Mouse (Mus musculus) embryonic facial prominence, embryonic 14.5 days (tissue): ENCODE results near the gene Mad1l1. TPM values are rescaled to one million over a fixed set of nuclear protein-coding genes. Genes with fewer than 3 reads are reported as not detected.

Experiments used
- ATAC-seq: fragments of 200-750 bp; cut with Nextera tagmentation; 2 replicates; pipeline ENCODE4 v1.8.0; 2017; ENCODE audit warnings: low read depth, moderate number of reproducible peaks, moderate TSS enrichment
- DNase-seq: peaks from one replicate; pipeline ENCODE4 v3.0.0-alpha.2; 2015; ENCODE audit warnings: low spot score
- H3K27ac ChIP-seq: fragments of 300-500 bp; sonication (generic); replicated peaks from 2 replicates; pipeline ENCODE4 v1.5.1; 2014; ENCODE audit warnings: low read depth, mild to moderate bottlenecking, low read length, moderate library complexity
- H3K27me3 ChIP-seq: fragments of 300-500 bp; sonication (generic); replicated peaks from 2 replicates; pipeline ENCODE4 v1.6.1; 2014; ENCODE audit warnings: low read length; ENCODE audit not compliant: control insufficient read depth, insufficient read depth
- H3K36me3 ChIP-seq: fragments of 300-500 bp; sonication (generic); 2 replicates; pipeline ENCODE4 v1.6.1; 2014; ENCODE audit warnings: low read length, mixed read lengths; ENCODE audit not compliant: control insufficient read depth, insufficient read depth
- H3K4me1 ChIP-seq: fragments of 300-500 bp; sonication (generic); 2 replicates; pipeline ENCODE4 v1.6.1; 2014; ENCODE audit warnings: antibody characterized with exemption, low read length; ENCODE audit not compliant: control insufficient read depth, insufficient read depth
- H3K4me2 ChIP-seq: fragments of 300-500 bp; sonication (generic); 2 replicates; pipeline ENCODE4 v1.6.1; 2014; ENCODE audit warnings: low read depth, mild to moderate bottlenecking, low read length, moderate library complexity, mixed read lengths
- H3K4me3 ChIP-seq: fragments of 300-500 bp; sonication (generic); 2 replicates; pipeline ENCODE4 v1.5.1; 2014; ENCODE audit warnings: low read depth, mild to moderate bottlenecking, low read length
- H3K9ac ChIP-seq: fragments of 300-500 bp; sonication (generic); 2 replicates; pipeline ENCODE4 v1.6.1; 2014; ENCODE audit warnings: low read depth, mild to moderate bottlenecking, low read length, moderate library complexity, mixed read lengths
- H3K9me3 ChIP-seq: fragments of 300-500 bp; sonication (generic); 2 replicates; pipeline ENCODE4 v1.6.1; 2016; ENCODE audit warnings: low read length; ENCODE audit not compliant: control insufficient read depth
- WGBS: fragments of 180-500 bp; shearing (Covaris S2); extraction: QIAGEN DNeasy Blood & Tissue Kit; methylation state at CpG from one replicate; pipeline ENCODE4 v1.1.7; 2014; 5-methylcytosine and 5-hydroxymethylcytosine counted together
- polyA plus RNA-seq: library from polyadenylated mRNA; unstranded; fragments of >200 nt; fragmentation: Nextera tagmentation; extraction: Ambion mirVana; gene quantifications from 2 replicates; pipeline ENCODE4 v1.2.1, GENCODE M21; 2014

Gene Mad1l1
- polyA plus RNA-seq, 1 experiment from 2014 or later, result 38.0 TPM

- H3K9ac ChIP-seq, result no peak overlapping the region
- H3K4me3 ChIP-seq, result no peak overlapping the region
- WGBS, result 49% methylated on average over 8 of the region's 10 CpGs
- no peak overlapping the region for H3K4me2 ChIP-seq
- DNase-seq (no peak), ATAC-seq (no peak)
- H3K27me3 ChIP-seq, result no peaks in the 10 kb centered on the region
- no peak overlapping the region for H3K27ac ChIP-seq
- no peaks in the 10 kb centered on the region for H3K36me3 ChIP-seq
- no peaks in the 10 kb centered on the region for H3K9me3 ChIP-seq
- peaks cover 11% of the 10 kb centered on the region; the same call in 1 of the 2 replicates for H3K4me1 ChIP-seq
Measured at GRCm38 (mm10) chr5:140178058-140178690, 143.2 kb downstream of the Mad1l1 start.

- Histone ChIP-seq H3K36me3 (no peaks in the 10 kb centered on the region), H3K9ac (no peak overlapping the region), H3K27ac (no peak overlapping the region), H3K4me2 (no peak overlapping the region), H3K27me3 (no peaks in the 10 kb centered on the region), H3K4me3 (no peak overlapping the region), H3K9me3 (no peaks in the 10 kb centered on the region), H3K4me1 (peaks cover 11% of the 10 kb centered on the region; the same call in 1 of the 2 replicates)
- WGBS, result 86% methylated on average over 8 of the region's 8 CpGs
- DNase-seq (no peak), ATAC-seq (no peak)
Measured at GRCm38 (mm10) chr5:140177582-140177981, 143.8 kb downstream of the Mad1l1 start.

GRCm38 (mm10) chr5:140176370-140176769, 145.0 kb downstream of the Mad1l1 start:
- H3K36me3 ChIP-seq, result no peaks in the 10 kb centered on the region
- H3K9me3 ChIP-seq, result no peaks in the 10 kb centered on the region
- WGBS, result 69% methylated on average over 3 of the region's 3 CpGs
- no peak overlapping the region for H3K9ac ChIP-seq
- peaks cover 11% of the 10 kb centered on the region; the same call in 1 of the 2 replicates for H3K4me1 ChIP-seq
- no peak overlapping the region for H3K27ac ChIP-seq
- no peak overlapping the region for H3K4me3 ChIP-seq
- no peaks in the 10 kb centered on the region for H3K27me3 ChIP-seq
- no peak for ATAC-seq
- no peak overlapping the region for H3K4me2 ChIP-seq
- no peak for DNase-seq

- peaks cover 11% of the 10 kb centered on the region; the same call in 1 of the 2 replicates for H3K4me1 ChIP-seq
- no peaks in the 10 kb centered on the region for H3K27me3 ChIP-seq
- WGBS, result 69% methylated on average over 12 of the region's 14 CpGs
- H3K4me3 ChIP-seq, result no peak overlapping the region
- DNase-seq, result no peak
- no peak overlapping the region for H3K4me2 ChIP-seq
- no peak for ATAC-seq
- no peaks in the 10 kb centered on the region for H3K36me3 ChIP-seq
- no peak overlapping the region for H3K27ac ChIP-seq
- no peaks in the 10 kb centered on the region for H3K9me3 ChIP-seq
- H3K9ac ChIP-seq, result no peak overlapping the region
Measured at GRCm38 (mm10) chr5:140174814-140175490, 146.4 kb downstream of the Mad1l1 start.

GRCm38 (mm10) chr5:140174066-140174465, 147.3 kb downstream of the Mad1l1 start:
- DNase-seq (no peak), ATAC-seq (no peak)
- H3K27ac ChIP-seq, result no peak overlapping the region
- no peaks in the 10 kb centered on the region for H3K36me3 ChIP-seq
- 52% methylated on average over 3 of the region's 3 CpGs for WGBS
- no peak overlapping the region for H3K4me2 ChIP-seq
- no peaks in the 10 kb centered on the region for H3K27me3 ChIP-seq
- peaks cover 11% of the 10 kb centered on the region; the same call in 1 of the 2 replicates for H3K4me1 ChIP-seq
- no peak overlapping the region for H3K9ac ChIP-seq
- no peaks in the 10 kb centered on the region for H3K9me3 ChIP-seq
- no peak overlapping the region for H3K4me3 ChIP-seq

GRCm38 (mm10) chr5:140173181-140173580, 148.2 kb downstream of the Mad1l1 start:
- no peak for ATAC-seq
- Histone ChIP-seq H3K4me3 (no peak overlapping the region), H3K9me3 (no peaks in the 10 kb centered on the region), H3K4me2 (no peak overlapping the region), H3K27me3 (no peaks in the 10 kb centered on the region), H3K27ac (no peak overlapping the region), H3K36me3 (no peaks in the 10 kb centered on the region), H3K4me1 (peaks cover 9% of the 10 kb centered on the region; the same call in 1 of the 2 replicates), H3K9ac (no peak overlapping the region)
- 89% methylated on average over 4 of the region's 4 CpGs for WGBS
- DNase-seq, result no peak

GRCm38 (mm10) chr5:140171710-140172109, 149.6 kb downstream of the Mad1l1 start:
- 69% methylated on average over 1 of the region's 1 CpGs for WGBS
- Histone ChIP-seq H3K4me1 (peaks cover 8% of the 10 kb centered on the region; the same call in 1 of the 2 replicates), H3K27ac (no peak overlapping the region), H3K36me3 (no peaks in the 10 kb centered on the region), H3K4me2 (no peak overlapping the region), H3K9me3 (no peaks in the 10 kb centered on the region), H3K4me3 (no peak overlapping the region), H3K9ac (no peak overlapping the region), H3K27me3 (no peaks in the 10 kb centered on the region)
- DNase-seq (no peak), ATAC-seq (no peak)

GRCm38 (mm10) chr5:140167531-140167930, 153.8 kb downstream of the Mad1l1 start:
- Histone ChIP-seq H3K27me3 (no peaks in the 10 kb centered on the region), H3K4me2 (no peak overlapping the region), H3K36me3 (no peaks in the 10 kb centered on the region), H3K27ac (no peak overlapping the region), H3K4me3 (no peak overlapping the region), H3K9me3 (no peaks in the 10 kb centered on the region), H3K4me1 (no peaks in the 10 kb centered on the region), H3K9ac (no peak overlapping the region)
- no peak for ATAC-seq
- WGBS, result 87% methylated on average over 6 of the region's 6 CpGs
- DNase-seq, result no peak

GRCm38 (mm10) chr5:140167080-140167479, 154.3 kb downstream of the Mad1l1 start:
- ATAC-seq (no peak), DNase-seq (no peak)
- 88% methylated on average over 6 of the region's 6 CpGs for WGBS
- Histone ChIP-seq H3K9me3 (no peaks in the 10 kb centered on the region), H3K27ac (no peak overlapping the region), H3K4me2 (no peak overlapping the region), H3K4me1 (no peaks in the 10 kb centered on the region), H3K9ac (no peak overlapping the region), H3K27me3 (no peaks in the 10 kb centered on the region), H3K4me3 (no peak overlapping the region), H3K36me3 (no peaks in the 10 kb centered on the region)
